Mouse (Mus musculus): ENCODE results near the gene Cfap46.

Gene Cfap46

DNA sequence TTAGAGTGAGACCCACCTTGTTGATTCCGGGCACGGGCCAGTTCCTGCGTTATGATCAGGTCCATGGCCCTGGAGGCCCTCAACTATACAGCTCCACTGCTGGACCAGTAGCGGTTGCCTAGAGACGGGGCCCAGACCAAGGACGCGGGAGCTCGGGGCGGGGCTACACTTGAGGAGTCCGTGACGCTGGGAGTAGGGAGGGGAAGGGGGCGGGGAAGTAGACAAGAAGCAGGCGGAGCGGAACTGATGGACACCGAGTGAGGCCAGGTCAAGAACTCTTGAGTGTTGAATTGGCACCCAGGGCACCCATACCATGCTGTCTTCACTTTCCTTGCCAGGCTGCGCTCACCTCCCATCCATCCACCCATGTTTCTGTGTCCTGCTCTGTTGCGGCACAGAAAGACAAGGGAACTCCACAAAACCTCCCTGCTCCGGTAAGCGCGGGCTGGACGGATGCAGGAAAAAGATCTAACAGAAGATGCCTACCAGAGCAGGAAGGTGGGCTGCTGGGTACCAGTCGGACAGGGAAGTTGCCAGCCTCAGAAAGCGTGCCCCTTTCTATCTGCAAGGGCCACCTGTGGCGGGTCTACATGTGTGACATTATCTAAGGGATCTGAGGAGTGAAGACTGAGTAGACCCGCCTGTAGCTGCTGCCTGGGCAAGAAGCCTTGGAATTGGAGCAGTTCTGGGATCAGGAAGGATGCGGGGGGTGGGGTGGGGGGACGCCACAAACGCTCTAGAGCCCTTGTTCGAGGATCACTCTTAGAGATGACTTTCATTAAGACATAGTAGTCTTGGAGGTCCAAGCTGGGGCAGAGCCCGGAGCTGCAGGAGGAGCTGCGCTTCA lies at the start of gene Cfap46:
Gene Cfap46, minus strand, starts transcription at position 112 of the 847 bp plus-strand sequence.
- peak; percentile 60 to 83 for DNase-seq (ENCODE audit: low spot score in 2 of 2)

DNA sequence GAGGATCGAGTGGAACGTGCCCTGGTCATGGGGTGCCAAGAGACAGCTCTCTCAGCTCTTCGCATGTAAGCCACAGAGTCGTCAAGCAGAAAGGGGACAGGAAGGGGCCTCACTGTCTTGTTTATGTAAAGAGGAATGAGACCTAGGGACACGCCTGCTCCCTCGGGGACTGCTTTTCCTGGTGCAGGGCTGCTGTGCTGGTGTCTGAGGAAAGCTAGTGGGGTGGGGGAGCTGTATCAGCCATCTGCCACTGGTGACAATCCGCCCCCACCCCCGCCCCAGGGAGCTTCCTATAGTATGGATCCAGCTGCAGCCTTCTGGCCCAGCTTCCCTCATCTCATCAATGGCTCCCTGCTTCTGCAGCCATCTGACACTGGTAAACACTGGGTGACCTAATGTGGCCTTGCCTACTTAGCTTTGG lies 47.7 kb upstream of the Cfap46 start:
- no peak for DNase-seq (ENCODE audit: low spot score in 2 of 2)

DNA sequence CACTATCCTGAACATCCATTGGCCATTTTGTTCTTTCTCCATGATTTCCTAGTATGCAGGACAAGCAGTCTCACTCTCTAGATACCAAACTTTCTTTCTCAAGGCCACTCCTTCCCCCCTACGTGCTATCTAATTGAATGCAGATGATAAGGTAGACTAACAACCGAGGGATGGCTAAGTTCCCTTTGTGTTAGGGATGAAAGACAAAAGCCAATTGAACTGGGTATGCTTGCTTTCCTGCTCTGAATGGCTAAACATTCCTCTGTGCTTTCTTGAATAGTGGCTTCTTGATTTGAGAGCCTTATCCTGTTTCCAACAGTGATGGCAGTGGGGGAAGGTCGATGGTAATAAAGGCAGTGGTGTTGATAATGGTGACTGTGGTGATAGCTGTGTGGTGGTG lies 43.5 kb upstream of the Cfap46 start:
- DNase-seq (ENCODE audit: low spot score in 2 of 2), result no peak

DNA sequence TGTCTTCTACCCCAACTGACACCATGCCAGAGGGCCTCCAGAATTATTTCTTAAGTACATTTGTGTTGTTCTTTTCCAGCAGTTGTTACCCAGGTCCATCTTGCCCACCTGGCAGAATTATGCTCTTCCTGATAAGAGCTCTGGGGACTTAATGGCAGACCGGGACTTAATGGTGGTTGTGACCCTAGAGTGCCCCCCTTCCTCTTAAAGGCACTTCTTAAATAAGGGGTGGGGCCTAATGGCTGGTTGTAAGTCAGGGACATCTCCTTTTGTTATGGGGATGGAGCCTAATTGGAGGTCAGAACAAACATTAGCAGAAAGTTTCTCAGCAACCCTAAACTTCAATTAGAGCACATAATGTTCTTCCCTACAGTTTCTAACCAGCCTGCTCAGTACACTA lies 42.0 kb upstream of the Cfap46 start:
- DNase-seq (ENCODE audit: low spot score in 2 of 2), result no peak

GRCm38 (mm10) chr7:139723986-139724385 lies 40.4 kb upstream of the Cfap46 start:
- no peak for DNase-seq (ENCODE audit: low spot score in 2 of 2)

DNA sequence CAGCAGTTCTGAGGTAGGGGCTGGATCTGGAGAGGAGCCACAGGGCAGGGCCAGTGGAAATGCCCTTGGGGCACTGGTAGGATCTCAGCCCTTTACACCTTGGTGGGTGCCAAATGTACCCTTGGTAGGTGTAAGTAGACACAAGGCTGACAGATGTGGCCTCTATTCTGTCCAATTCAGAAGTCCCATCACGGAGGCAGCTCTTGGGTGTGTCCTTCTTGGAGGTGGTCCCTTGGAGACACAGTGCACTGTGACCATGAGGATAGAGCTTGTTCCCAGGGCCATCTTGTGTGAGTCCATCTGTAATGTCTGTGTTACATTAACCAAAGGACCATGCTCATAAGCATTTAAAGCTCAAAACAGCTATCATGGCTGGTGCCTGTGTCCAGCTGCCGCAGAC lies 37.6 kb upstream of the Cfap46 start:
- DNase-seq (ENCODE audit: low spot score in 2 of 2), result no peak

DNA sequence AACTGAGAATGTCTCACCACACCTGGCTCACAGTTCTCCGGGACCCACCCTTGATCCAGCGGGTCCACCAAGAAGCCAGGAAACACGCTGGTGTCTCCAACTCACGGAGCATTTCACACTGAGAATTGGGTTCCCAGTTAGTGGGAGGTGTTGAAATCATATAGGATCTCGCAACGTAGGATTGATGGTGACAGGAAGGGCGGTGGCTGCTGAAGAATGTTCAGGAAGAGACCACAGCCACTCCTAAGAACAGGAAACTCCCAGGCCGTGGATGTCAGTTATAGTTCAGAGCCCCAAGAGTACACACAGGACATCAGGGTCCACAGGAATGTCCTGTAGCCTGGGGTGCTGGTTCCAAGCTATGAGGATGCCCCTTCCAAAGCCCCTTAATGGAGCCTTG lies 34.2 kb upstream of the Cfap46 start:
- no peak for DNase-seq (ENCODE audit: low spot score in 2 of 2)

DNA sequence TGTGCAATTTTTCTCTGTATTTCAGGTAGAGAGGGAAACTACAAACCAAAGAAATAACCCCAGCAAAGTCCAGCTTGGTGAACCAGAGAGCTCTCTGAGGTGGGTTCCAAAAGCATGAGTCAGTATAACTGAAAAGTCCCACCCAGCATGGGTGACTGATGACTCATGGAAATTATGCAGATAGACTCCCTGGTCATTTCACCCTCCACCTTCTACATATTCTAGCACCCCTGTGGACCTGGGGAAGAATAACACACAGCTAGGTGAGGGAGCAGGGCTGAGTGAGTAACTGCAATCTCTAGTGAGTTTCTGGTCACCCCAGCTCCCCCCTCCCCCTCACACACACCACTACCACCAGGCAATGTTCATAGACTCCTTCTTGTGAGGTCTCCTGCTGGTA lies 28.2 kb upstream of the Cfap46 start:
- DNase-seq (ENCODE audit: low spot score in 2 of 2), result no peak

- no peak for DNase-seq (ENCODE audit: low spot score in 2 of 2)
These were observed 22.9 kb upstream of the Cfap46 start for GRCm38 (mm10) chr7:139706411-139707120.

GRCm38 (mm10) chr7:139705781-139706180 lies 22.2 kb upstream of the Cfap46 start:
- no peak for DNase-seq (ENCODE audit: low spot score in 2 of 2)

DNA sequence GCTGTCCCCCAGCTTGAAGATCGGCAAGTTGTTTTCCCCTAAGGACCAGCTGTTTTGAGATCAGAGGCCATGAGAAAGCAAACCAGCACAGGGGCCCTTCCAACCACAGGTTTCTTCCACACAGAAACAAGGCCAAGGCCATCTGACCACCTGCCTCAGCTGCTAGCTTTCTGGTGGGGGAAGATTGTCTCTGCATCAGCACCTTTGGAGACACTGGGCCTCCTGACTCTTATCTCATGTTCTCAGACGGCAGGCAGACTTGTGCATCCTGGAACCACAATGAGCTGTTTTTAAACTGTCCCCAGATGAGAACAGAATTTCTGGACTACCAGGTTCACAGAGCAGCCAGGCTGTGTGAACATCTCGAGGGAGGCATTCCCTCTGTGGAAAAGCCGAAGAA lies 21.5 kb upstream of the Cfap46 start:
- no peak for DNase-seq (ENCODE audit: low spot score in 2 of 2)

GRCm38 (mm10) chr7:139703826-139704199 lies 20.2 kb upstream of the Cfap46 start:
- DNase-seq (ENCODE audit: low spot score in 2 of 2), result no peak

DNA sequence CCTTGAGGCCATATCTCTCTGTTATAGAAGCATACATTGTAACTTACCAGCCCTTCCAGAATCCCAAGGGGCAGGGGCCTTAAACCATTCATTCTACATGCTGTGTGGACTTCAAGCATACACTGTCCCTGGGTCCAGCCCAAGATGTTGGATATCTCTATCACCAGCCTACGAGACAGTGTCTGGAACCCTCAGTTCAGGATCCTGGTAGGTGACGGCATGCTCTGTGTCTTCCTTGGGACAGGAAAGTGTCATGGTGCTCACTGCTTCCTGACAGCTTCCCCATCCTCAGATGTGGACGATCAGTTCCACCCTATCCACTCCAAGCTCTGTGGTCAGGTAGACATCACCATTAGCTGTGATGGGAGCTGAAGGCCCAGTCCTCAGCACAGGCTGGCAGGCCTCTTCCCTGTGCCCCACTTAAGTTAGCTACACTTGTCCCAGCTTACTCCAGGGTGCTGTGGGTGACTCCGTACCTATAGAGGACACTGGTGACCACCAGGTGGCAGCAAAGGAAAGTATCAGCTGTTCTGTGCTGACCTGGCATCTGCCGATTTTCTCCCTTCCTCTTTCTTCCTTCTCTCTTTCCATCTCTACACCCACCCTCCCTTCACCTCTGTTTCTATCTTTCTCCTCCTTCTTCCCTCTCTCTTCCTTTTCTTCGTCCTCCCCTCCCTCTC lies 19.7 kb upstream of the Cfap46 start:
- DNase-seq (ENCODE audit: low spot score in 2 of 2), result peak; percentile 53 to 65

DNA sequence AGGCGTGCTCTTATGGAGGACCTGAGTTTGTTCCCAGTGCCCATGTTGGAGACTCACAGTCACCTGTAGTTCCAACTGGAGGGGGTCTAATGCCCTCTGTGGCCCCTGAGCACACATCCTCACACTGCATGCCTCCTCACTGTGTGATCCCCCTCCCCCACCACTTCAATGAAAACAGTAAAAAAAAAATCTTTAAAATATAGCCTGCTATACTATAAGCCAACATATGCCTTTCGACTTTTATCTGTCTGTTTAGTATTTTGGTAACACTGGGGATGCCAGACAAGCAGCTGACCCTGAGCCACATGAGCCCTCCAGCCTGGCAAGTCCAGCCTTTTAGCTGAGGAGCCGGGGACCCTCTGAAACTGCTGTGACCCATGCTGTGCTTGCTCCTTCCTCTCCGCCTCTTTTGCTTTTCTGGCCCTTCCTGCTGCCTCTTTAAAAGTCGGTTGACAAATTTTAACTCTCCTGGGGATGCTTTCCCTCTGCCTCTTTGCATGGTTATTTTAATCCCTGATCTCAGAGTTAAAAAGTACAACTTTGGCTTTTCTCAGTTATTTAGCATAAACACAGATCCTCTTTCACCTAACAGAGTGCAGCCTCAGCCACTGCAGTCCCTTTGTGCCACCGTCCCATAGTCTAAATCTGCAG lies 18.2 kb upstream of the Cfap46 start:
- no peak for DNase-seq (ENCODE audit: low spot score in 2 of 2)

- DNase-seq (ENCODE audit: low spot score in 2 of 2), result no peak
These were observed 9.2 kb upstream of the Cfap46 start for GRCm38 (mm10) chr7:139692641-139693294.

DNA sequence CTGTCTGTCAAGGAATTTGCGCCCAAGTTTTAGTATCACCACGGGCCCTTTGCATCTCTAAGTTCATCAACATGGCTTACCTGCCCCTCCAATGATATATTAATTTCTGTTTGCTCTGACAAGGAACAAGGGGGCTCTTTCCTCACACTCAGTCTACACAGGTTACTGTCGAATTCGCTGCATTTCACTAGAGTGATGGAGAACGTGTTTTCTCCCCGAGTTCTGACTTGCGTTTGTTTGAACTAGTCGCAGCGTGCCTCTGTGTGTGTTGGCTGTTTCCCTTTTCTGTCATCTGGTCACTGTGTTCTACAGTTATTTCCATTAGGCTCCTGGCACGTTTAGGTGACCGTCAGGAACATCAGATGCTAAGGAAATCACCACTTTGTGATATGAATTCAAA lies 8.6 kb upstream of the Cfap46 start:
- DNase-seq (ENCODE audit: low spot score in 2 of 2), result no peak

DNA sequence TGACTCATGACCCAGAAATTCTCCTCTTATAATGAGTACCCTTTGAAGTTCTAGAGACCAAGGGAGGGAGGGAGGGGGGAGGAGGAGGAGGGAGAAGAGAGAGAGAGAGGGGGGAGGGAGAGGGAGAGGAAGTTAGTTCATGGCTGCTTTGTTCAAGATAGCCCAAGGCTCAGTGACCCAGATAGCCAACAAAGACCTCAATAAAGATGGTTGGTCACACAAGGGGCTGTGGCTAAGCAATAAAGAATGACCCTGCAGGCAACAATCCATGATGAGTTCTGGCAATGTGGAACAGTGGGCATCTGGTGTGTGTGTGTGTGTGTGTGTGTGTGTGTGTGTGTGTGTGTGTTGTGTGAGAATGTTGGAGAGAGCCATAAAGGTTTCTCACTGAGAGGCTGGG lies 1.7 kb upstream of the Cfap46 start:
- no peak for DNase-seq (ENCODE audit: low spot score in 2 of 2)

GRCm38 (mm10) chr7:139684553-139684929 lies 924 bp upstream of the Cfap46 start:
- peak; percentile 87 to 89 for DNase-seq (ENCODE audit: low spot score in 2 of 2)

DNA sequence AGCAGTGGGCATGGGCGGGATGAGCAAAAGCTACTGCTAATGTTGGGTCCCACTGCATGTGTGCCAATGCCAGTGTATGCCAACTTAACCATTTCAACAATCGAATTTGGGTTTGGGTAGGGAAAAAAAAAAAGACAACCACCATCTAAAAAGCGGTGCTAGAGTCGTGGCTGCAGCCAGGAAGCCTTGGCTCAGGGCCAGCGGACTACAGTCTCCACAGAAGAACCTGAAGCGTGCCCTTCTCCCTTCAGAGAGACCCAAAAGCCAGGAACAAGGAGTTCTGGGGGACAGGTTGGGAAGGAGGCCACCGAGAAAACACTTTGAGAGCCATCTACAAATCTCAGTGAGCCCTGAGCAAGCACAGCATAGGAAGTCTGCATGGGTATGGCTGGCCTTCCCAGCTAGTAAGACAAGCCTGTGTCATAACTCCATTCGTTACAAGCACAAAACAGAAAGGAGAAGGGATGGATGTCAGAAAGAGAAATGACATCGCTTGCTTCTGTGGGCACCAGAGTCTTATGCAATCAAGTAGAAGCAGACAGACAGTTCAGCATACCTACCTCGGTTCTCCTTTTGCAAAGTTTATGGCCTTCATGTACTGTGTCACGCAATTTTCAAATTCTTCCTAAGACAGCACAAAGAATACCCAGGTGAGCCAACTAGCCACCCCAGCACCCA lies 1.6 kb downstream of the Cfap46 start:
- no peak for DNase-seq (ENCODE audit: low spot score in 2 of 2)

DNA sequence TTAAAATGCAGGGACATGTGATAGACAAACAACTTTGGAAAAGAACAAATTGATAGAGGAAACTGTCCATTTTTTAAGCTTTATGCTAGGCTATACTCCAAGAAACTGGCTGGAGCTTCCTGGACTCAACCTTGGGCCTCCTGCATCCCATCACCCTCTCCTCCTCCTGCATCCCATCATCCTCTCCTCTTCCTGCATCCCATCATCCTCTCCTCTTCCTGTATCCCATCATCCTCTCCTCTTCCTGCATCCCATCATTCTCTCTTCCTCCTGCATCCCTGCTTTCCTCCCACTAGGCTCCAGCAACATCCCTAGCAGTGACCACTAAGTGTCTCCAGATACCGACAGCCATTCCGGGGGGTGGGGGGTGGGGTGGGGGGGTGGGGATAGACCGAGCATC lies 7.2 kb downstream of the Cfap46 start:
- no peak for DNase-seq (ENCODE audit: low spot score in 2 of 2)

- no peak for DNase-seq (ENCODE audit: low spot score in 2 of 2)
These were observed 16.7 kb downstream of the Cfap46 start for GRCm38 (mm10) chr7:139666871-139667270.

Data from urinary bladder, postnatal 36 days (tissue).